27 mouse cellular contexts compared by ENCODE assay signal in genomic region chr12:40522468-40522867, GRCm38 (mm10).
DNase-seq lines count a peak whose midpoint lies in the region; ATAC-seq and TF ChIP-seq lines count a peak whose summit lies in the region.
"Had no signal": no experiment of that assay in that cellular context is flagged by ENCODE, and none has a peak within 500 bp of the region (broad histone marks: within the 10 kb centered on the region; RNA-seq: fewer than 3 reads in every experiment).

No protein-coding gene starts in this region.

- H3K4me2 ChIP-seq in intestine, postnatal 0 days (replicated peaks; ENCODE audit: low read depth) = no peak overlapping the region
- H3K4me2 ChIP-seq: embryonic facial prominence, embryonic 13.5 days; kidney, embryonic 15.5 days; liver, embryonic 11.5 days had no signal

- H3K36me3 ChIP-seq in intestine, postnatal 0 days (ENCODE audit: control insufficient read depth, insufficient read depth) = no peaks in the 10 kb centered on the region
- H3K36me3 ChIP-seq: embryonic facial prominence, embryonic 13.5 days; heart, embryonic 10.5 days; hindbrain, embryonic 10.5 days; kidney, embryonic 15.5 days; limb, embryonic 10.5 days; midbrain, embryonic 10.5 days had no signal

- no peaks in the 10 kb centered on the region for H3K27me3 ChIP-seq in intestine, postnatal 0 days (replicated peaks; ENCODE audit: control insufficient read depth, insufficient read depth, low read length)
- H3K27me3 ChIP-seq: embryonic facial prominence, embryonic 13.5 days; kidney, embryonic 15.5 days had no signal

- no peak overlapping the region for H3K9ac ChIP-seq in intestine, postnatal 0 days (ENCODE audit: low read depth, low read length)
- H3K9ac ChIP-seq: embryonic facial prominence, embryonic 13.5 days; kidney, embryonic 15.5 days; liver, postnatal 0 days had no signal

- 87% methylated on average over 4 of the region's 4 CpGs for WGBS in intestine, postnatal 0 days

- no peak for DNase-seq in layer of hippocampus, adult 2 months (ENCODE audit: low spot score in 2 of 2)
- no peak for DNase-seq in layer of hippocampus, adult 9-10 months (ENCODE audit: low spot score)
- DNase-seq in A20 (ENCODE audit: low read depth, low spot score) = peak; percentile 35
- DNase-seq in cerebellum, adult 18-20 months = no peak
- DNase-seq: adrenal gland, adult 2 months; cerebellum, adult 11-12 months; cerebellum, postnatal 25 days; embryo, embryonic 11 days; gastrocnemius, adult 2 months; kidney, postnatal 36 days; liver, postnatal 0 days; thymus, adult 18-20 months; thymus, postnatal 36 days had no signal

- no peak overlapping the region for H3K4me3 ChIP-seq in layer of hippocampus, adult 2 months
- no peak overlapping the region for H3K4me3 ChIP-seq in intestine, postnatal 0 days (ENCODE audit: low read depth, low read length)
- H3K4me3 ChIP-seq: embryonic facial prominence, embryonic 13.5 days; gastrocnemius, adult 2 months; heart, embryonic 10.5 days; hindbrain, embryonic 10.5 days; kidney, embryonic 15.5 days; left cerebral cortex, adult 2 months; limb, embryonic 10.5 days; midbrain, embryonic 10.5 days had no signal

- TF ChIP-seq CTCF in layer of hippocampus, adult 2 months (conservative IDR thresholded peaks at IDR 0.05) = no peak
- no peak for TF ChIP-seq CTCF in intestine, postnatal 0 days (IDR thresholded peaks at IDR 0.05; ENCODE audit: low read depth)

- H3K4me1 ChIP-seq in intestine, postnatal 0 days (replicated peaks; ENCODE audit: control insufficient read depth, insufficient read depth, low read length) = no peaks in the 10 kb centered on the region
- H3K4me1 ChIP-seq: embryonic facial prominence, embryonic 13.5 days; heart, embryonic 10.5 days; hindbrain, embryonic 10.5 days; kidney, embryonic 15.5 days; limb, embryonic 10.5 days; midbrain, embryonic 10.5 days had no signal

- H3K9me3 ChIP-seq in intestine, postnatal 0 days (ENCODE audit: control insufficient read depth) = no peaks in the 10 kb centered on the region
- H3K9me3 ChIP-seq: embryonic facial prominence, embryonic 13.5 days; heart, embryonic 10.5 days; hindbrain, embryonic 10.5 days; kidney, embryonic 15.5 days; limb, embryonic 10.5 days; midbrain, embryonic 10.5 days had no signal

- ATAC-seq in hematopoietic stem cell, adult 5-6 weeks (replicated peaks in 1 of 2; ENCODE audit: insufficient read depth in 1 of 2, low FRiP score in 2 of 2, low TSS enrichment in 1 of 2, low read depth in 1 of 2, poor library complexity in 2 of 2, severe bottlenecking in 2 of 2) = peak; percentile 66 to 67
- peak; percentile 92 for ATAC-seq in neutrophil, adult 5-6 weeks (ENCODE audit: extremely low read depth, insufficient number of reproducible peaks, low FRiP score, poor library complexity, severe bottlenecking)
- ATAC-seq in intestine, postnatal 0 days = no peak
- ATAC-seq: forebrain, embryonic 14.5 days; hindbrain, postnatal 0 days; intestine, embryonic 16.5 days; liver, postnatal 0 days had no signal

- 0 out of 2 replicates have a peak overlapping the region, but pooled peaks have one; percentile 29 for H3K27ac ChIP-seq in layer of hippocampus, adult 2 months
- H3K27ac ChIP-seq in intestine, postnatal 0 days (ENCODE audit: low read depth, low read length) = no peak overlapping the region
- H3K27ac ChIP-seq: embryonic facial prominence, embryonic 13.5 days; gastrocnemius, adult 2 months; heart, embryonic 10.5 days; hindbrain, embryonic 10.5 days; hindbrain, postnatal 0 days; kidney, embryonic 15.5 days; left cerebral cortex, adult 2 months; limb, embryonic 10.5 days; midbrain, embryonic 10.5 days had no signal
